Mouse (Mus musculus): ENCODE measurements around the gene Il27ra.

Il27ra gene

DNA sequence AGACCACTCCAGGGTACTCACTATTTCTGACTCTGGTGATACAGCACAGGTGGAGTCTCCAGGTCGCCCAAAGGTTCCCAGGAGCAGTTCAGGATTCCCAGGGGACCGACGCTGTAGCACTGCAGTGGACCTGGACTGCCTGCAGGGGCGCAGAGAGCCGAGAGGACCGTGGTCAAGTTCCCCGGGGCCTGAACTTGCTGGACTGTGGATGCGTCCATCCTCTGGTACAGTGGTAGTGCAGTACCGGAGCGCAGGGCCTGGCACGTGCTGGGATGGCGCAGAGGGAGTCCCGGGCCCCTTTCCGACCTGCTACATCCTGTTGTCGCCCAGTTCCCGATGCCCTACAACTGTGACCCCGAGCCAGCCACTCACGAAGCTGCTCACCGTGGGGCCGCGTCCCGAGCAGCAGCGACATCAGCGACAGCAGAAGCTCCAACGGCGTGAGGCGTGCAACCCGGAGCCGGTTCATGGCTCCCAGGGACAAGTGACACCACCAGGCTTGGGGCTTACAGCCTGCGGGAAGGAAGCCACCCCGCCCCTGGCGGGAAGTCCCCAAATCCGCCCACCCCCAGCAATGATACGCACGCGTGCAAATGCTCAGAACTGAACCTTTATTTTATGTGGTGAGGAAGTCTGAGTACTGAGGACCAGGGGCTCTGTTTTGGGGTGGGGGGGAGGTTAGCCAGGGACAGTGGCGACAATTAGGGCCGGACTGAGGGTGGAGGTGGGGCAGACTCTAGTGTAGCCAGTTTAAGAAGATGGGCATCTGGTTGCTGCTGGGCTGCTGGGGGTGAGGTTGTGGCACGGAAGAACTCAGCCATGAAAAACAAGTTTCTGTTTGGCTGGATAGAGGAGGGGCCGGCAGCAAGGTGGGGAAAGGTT is at the start of gene Il27ra:
Gene Il27ra, minus strand, starts transcription at position 524 of the 882 bp plus-strand sequence.
- peak; percentile 84 for DNase-seq

DNA sequence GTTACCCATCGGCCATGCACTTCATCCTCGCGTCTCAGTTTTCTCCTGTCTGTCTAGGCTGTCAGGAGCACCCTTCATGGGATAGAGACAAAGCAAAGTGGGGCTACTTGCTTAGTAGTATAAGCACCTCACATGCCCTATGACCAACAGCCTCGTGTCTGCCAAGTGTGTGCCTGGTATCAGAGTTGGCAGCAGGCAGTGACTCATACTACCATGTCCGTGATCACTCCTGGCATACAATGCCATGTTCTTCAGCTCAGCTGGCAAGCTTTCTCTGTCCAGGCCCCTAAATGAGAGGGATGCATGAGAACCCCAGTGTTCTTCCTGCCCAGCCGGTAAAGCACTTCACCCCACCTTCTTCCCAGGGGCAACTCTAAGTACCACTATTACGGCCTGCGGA is 48.2 kb upstream of the Il27ra start:
- no peak for DNase-seq

DNA sequence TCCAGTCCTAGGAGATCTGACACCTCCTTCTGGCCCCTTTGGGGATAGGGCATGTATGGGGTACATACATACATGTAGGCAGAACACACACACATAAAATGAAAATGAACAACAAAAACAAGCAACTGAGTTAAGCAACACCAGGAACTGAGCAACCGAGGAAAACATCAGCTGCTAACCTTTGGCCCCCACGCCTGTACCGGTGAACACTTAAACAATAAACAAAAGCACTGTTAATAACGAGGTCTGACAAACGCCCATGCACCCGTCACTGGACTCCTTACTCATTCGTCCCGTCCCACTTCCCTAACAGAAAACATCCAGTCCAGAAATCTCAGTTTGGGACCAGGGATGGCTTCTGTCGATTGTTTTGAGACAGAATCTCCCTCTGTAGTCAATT is 46.9 kb upstream of the Il27ra start:
- no peak for DNase-seq

DNA sequence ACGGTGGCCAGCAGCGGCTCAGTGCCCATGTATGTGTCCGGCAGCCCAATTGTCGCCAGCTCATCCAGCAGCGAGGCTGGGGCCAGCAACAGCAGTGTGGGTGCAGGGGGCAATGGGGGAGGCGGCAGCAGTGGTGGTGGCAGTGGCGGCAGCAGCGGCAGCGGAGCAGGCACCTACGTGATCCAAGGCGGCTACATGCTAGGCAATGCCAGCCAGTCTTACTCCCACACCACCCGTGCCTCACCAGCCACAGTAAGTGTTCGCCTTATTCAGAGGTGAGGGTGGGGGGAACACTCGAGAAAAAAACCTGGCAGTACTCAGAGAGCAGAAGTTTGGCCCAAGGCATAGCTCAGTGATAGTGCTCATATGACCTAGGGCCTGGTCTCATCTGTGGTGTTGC is 45.4 kb upstream of the Il27ra start:
- DNase-seq, result no peak

DNA sequence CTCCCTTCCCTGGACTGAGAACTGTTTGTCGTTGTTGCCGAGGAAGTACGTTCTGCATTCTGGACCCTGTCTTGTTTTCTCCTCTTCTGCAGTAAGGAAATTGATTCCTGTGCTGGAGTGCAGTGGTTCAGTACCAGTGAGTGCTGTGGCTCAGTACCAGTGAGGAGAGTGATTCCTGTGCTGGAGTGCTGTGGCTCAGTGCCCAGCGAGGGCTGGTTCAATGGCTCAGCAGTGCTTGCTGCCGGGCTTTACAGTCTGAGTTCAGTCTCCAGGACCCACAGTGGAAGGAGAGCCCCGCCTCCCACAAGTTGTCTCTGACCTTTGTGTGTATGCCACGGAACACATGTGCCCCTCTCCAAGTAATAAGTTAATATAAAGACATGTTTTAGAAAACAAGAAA is 44.8 kb upstream of the Il27ra start:
- no peak for DNase-seq

DNA sequence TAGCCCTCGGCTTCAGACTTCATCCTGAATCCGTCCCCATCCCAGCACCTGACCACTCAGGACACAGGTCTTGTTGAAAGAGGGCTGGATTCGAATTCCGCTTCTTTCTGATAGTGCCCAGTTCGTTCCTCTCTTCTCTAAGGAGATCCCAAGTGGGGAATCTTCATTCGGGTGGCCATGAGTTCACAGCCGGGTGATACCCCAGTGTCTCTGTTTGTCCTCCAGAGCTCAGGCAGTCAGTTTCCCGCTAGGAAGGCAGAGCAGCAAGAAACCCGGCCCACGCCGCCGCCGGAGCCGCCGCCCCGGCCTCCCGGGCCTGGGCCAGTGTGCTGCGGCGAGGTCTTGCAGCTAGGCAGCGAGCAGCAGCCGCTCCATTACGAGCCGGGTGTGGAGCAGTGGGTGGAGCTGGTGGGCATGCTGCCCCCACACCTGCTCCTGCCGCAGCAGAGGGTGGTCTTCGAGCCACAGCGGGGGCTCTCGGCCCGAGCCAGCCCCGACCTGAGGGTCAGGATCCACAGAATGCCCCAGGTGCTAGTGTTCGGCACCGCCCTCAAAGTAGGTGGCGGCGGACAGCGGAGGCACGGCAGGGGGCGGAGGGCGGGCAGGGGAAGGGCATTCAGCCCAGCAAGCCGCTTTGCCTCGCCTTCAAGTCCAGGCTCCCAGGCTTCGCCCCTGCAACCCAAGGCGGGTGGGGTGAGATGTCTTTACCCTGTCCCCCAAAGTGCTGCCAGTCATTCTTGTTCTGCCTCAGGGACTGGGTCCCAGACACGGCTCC is 42.1 kb upstream of the Il27ra start:
- no peak for DNase-seq

DNA sequence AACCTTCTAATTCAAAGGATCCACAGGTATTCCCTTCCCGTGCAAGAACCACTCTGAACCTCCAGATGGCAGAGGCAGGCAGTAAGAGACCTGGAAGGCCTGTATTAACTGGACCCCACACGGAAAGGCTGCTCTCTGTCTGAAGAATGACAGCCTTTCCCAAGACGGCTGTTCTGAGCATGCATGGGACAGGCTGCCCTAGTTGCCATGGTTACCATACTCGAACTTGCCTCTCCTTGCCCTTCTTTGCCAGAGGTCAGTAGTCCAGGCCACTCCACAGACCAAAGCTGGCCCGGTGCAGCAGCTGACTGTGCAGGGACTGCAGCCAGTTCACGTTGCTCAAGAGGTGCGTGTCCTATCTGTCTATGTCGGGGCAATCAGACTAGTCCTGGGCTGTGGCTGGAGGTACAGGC is 41.4 kb upstream of the Il27ra start:
- DNase-seq, result peak; percentile 40

DNA sequence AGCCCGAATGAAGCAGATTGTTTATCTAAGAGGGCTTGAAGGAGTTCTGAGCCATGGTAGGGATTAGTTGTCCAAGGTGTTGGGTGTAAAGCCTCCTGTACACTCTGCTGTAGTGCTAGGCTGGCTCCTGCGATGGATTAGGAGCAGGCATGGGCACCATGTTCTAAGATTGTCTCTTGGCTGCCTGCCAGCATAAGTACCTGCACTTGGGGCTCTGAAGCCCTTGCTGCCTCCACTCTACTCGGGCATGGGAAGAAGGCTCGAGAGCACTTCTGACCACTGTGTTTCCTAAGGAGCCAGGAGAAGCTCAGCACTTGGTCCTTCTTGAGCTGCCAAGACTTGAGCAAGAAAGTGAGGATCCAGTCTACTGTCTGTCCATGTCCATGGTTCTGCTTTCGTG is 36.8 kb upstream of the Il27ra start:
- DNase-seq, result peak; percentile 36

DNA sequence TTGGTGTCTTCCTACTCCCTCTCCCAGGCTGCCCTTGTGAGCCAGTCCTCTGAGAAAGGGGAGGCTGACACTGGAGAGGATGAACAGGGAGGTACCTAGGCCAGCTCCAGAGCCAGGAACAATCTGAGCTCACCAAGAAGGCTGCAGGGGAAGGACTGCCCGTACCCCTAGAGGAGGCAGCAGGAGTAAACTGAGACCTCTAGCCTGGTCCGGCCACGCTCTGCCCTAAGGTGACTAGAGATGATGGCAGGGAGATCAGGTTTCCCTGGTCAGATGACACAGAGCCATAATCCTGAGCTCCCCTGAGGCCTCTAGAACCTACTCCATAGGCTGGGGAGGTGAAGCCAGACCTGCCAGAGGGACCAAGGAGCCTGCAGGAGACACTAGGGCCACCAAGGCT is 34.5 kb upstream of the Il27ra start:
- no peak for DNase-seq

DNA sequence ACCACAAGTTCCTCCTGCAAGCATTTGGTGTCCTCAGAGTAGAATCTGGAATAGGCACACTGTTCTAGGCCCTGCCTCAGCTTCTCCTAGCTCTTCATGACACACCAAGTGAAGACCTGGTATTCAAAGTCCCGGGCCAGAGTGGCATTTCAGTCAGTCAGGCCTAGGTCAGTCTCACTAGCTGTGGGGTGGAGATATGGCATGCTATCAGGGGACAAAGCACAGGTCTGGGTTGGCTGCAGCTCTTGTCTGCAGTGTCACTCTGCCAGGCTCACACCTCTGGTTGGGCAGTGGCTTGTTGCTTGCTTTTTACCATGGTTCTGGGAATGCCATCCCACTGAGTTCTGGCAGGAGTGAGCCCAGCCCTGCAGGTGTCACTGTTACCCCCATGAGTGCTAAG is 34.0 kb upstream of the Il27ra start:
- DNase-seq, result no peak

DNA sequence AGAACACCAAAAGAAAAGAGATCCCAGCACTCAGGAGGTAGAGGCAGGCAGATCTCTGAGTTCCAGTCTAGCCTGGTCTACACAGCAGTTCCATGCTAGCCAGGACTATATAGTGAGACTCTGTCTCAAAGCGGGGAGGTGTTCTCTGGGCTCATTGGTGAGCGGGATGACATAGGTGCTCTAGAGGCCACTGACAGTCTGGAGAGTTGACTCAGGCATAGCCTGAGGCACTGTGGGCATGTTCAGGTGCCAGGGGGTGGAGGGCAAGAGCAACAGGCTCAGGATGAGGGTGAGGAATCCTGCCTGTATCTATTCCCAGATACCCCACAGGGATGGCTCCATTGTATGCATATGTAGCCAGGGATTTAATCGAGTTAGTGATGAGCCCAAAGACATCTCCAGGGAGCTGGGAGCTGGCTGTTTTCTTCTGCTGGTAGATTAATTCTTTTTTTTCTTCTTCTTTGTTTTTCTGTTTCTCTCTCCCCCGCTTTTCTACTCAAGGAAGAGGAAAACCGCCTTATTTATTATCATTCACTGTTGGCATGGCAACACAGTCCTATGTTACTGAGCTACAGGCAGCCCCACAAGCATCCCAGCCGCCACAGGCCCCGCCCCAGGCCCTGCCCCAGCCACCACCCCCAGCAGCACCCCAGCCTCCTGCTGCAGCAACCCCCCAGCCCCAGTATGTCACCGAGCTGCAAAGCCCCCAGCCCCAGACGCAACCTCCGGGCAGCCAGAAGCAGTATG is 31.0 kb upstream of the Il27ra start:
- DNase-seq, result no peak

DNA sequence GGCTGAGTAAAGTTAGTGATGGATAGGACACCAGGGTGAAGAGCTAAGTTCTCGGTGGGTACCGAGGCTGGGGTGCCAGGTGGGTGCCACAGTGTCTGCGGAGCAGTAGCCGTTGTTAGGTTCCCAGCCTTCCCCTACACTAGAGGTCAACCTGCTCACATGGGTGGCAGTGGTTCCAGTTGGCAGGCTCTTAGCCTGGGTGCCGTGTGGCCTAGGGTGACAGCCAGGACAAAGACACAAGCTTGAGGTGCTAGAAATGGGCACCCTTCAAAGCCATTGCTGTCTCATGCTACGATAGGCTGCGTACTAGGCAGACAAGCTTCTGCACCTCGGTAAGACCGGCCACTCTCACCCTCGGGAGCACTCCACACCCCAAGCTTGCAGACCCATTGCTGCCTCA is 29.9 kb upstream of the Il27ra start:
- no peak for DNase-seq

DNA sequence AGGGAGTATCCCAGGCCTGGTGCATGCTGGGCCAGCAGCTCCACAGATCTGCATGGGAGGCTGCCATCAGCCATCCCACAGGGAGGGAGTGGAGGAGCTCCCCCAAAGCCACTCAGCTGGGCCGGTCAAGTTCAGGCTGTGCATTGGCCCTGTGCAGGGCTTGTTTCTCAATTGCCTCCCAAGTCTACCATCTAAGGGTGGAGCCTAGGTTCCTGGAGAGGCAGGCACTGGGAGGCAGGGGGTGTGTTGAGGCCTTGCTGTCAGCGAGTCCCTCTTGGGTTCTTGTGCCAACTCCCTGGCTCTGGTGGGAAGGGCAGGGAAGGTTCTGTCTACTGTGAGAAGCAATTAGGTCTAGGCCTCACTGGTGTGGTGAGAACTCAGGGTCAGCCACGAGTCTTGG is 29.5 kb upstream of the Il27ra start:
- DNase-seq, result peak; percentile 61

DNA sequence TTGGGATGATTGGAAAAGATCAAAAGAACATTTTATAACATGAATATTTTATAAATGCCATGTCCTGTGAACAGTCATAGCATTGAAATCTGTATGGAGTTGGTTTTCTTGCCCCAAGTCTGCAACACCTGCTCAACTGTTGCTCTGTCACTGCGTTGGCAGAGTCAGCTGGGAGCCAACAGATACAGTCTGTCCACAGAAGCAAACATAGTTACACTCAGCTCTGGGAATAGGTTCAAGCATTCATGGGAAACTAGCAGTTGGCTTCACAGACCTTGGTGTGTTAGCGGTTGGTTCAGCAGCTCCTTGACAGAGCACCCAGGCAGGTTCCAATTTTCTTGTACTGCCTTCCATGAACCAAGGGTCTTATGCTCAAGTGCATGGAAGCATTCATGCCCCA is 28.3 kb upstream of the Il27ra start:
- DNase-seq, result no peak

DNA sequence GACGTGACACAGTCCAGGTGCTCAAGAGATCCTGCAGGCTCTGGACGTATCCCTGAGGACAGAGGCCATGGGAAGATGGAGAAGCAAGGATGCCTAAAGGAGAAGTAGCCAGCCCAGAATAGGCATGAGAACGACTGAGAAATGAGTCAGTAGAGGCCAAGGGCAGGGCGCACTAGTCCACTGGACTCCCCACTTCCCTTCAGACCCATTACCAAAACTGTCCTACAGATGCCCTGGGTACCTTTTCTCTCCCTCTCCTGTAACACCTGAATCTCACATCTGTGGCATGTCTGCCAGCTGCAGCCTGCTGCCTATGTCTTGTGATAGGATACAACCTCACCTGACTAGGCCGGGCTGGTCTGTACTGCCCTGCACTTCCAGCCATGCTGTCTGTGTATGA is 27.9 kb upstream of the Il27ra start:
- DNase-seq, result no peak

DNA sequence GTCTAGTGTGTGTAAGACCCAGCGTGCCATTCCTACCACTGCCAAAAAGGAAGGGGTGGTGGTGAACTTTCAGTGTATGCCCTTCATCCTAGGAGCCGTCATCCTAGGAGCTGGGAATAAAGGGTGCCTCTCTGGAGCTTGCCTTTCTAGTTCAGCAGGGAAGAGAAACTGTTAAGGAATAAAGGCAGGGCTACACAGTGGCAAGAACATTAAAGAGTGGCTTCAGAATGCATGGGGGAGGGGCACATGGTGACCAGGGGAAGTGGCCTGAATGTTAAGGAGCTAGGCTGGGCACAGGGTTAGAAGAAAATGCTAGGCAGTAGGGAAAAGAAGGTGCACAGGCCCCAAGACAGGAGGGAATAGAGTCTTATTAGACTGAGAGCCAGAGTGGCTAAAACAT is 27.4 kb upstream of the Il27ra start:
- DNase-seq, result peak; percentile 43

DNA sequence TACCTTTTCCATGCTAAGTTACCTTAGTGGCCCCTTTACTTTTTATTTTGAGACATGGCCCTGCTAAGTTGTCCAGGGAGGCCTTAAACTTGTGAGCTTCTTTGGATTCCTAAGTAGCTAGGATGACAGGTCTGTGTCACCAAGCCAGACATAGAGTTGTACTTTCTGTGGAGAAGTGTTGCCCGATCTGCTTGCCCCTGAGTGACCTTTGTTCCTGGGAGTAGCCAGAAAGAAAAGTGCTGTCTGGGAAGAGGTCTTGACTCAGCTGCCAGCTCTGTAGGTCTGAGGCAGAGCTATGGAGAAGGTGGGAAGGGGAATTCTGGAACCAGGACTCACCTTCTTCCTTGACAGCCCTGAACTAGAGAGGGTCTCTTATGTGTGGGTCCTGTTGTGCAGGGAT is 26.8 kb upstream of the Il27ra start:
- DNase-seq, result no peak

DNA sequence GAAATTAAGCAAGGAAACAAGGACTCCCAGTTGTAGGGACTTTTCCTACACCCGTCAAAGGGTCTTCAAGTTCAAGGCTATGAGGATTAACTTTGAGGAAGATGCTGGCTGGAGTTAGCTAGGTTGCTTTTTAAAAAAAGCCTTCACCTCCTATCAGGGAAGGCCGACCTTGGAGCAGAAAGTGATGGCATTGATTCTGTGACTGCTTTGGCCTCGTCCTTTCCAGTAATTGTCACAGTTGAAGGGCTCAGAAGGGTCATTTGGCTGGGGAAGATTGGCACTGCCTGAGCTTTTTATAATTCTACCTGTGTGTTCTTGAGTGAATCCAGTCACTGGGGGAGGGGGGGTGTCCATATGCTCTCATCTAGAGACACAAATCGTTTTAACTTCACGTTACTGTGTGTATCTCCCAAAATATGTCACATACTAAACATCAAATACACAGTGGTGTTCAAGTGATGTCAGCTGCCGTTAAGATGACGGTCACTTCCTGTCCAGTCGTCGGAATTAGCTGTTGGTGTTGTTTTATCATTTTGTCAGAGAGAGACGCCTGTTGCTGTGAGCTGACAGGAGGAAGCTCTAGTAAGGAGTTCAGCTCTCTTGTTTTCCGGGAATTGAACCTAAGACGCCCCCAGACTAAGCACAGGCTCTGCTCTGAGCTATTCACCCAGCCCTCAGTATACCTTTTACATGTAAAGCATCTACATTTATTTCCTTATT is 26.1 kb upstream of the Il27ra start:
- DNase-seq, result peak; percentile 59

DNA sequence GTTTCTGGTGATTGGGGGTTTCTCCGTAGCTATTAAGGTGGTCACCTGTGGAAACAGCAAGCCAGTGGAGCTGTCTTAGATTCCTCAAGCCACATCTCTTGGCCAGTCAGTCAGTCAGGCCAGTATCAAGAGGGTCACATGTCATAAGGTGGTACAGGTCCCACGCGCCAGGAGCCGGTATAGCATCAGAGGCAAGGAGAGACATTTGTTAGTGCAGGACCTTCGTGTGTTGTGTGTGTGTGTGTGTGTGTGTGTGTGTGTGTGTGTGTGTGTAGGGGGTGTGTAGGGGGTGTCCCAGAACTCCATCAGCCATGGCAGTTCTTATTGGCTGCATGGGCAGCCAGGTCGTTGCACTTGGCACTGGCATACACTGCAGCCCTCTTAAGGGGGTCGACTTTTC is 25.5 kb upstream of the Il27ra start:
- no peak for DNase-seq

DNA sequence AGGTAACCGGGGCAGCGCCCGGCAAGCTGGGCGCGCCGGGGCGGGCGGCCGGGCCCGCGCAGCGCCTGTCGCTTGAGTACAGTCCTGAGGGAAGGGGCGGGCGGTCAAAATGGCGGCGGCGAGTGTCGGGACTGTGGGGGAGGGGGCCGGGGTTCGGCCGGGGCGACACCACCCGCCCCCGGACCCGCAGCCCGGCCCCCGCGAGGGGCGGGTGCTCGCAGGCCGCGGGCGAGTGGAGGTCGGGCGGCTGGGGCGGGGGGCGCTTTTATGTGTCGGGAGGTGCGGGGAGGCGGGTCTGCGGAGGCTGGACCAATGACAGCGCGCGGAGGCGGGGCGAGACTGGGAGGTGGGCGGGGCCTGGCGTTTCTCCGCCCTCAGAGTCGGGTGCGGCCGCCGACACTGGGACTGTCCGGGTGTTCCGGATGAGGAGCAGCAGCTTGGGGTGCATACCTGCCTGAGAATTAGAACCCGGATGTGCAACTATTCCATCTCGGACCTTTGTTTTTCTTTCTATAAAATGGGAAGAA is 24.7 kb upstream of the Il27ra start:
- DNase-seq, result peak; percentile 96

DNA sequence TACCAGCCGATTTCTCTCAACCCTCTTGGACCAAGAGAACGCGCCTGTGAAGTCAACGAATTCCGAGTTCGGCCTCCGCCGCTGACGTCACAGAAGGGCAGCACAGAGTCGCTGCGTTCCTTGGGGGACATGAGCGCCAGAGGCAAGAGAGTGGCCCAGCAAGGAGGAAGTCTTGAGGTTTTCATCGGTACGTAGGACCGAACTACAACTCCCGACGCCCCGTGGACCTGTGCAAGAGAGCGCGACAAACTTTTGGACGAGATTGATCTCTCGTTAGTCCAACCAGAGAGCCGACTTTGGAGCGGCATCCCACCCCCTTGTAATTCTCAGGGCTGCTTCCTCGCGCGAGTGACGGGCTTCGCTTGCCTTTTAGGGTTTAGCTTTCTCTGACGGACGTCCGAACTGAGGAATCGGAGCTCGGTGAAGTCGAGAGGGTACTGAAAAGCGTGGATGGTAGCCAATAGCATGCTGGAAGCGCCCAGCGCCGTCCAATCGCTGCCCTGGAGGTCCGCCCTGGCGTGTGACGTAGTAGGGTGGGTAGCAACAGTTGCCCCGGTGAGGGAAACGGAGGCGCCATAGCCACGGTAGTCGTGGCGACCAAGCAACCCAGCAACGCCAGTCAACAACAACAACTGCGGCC is 24.0 kb upstream of the Il27ra start, which contains the start of gene Rfx1:
Gene Rfx1, plus strand, starts transcription at position 544 of the 640 bp plus-strand sequence.
- peak; percentile 100 for DNase-seq
